Mouse (Mus musculus) liver, embryonic 14.5 days (tissue): ENCODE measurements at regions not wholly inside any gene's neighbourhood (a gene's known extent, or its start where the extent isn't known, plus 50 kb on each side); places are given as distances from the start of the nearest gene placed in this dataset.

Source experiments
- CTCF ChIP-seq: IDR thresholded peaks from 2 replicates; pipeline ENCODE4 v1.5.1; 2016; ENCODE audit warnings: antibody characterized with exemption, low read depth, control low read depth
- EP300 ChIP-seq: IDR thresholded peaks from 2 replicates; pipeline ENCODE4 v1.6.1; 2016; ENCODE audit warnings: antibody characterized with exemption, low read depth

- TF ChIP-seq CTCF, result no peak
- TF ChIP-seq EP300, result no peak
Measured at GRCm38 (mm10) chr16:77467216-77467615, 134.7 kb downstream of the Gm11146 start.
